Mouse (Mus musculus): ENCODE measurements around the gene Lef1.
A peak's percentile ranks its signal among the peaks of the same experiment; 100 is the strongest.

Gene Lef1

DNA sequence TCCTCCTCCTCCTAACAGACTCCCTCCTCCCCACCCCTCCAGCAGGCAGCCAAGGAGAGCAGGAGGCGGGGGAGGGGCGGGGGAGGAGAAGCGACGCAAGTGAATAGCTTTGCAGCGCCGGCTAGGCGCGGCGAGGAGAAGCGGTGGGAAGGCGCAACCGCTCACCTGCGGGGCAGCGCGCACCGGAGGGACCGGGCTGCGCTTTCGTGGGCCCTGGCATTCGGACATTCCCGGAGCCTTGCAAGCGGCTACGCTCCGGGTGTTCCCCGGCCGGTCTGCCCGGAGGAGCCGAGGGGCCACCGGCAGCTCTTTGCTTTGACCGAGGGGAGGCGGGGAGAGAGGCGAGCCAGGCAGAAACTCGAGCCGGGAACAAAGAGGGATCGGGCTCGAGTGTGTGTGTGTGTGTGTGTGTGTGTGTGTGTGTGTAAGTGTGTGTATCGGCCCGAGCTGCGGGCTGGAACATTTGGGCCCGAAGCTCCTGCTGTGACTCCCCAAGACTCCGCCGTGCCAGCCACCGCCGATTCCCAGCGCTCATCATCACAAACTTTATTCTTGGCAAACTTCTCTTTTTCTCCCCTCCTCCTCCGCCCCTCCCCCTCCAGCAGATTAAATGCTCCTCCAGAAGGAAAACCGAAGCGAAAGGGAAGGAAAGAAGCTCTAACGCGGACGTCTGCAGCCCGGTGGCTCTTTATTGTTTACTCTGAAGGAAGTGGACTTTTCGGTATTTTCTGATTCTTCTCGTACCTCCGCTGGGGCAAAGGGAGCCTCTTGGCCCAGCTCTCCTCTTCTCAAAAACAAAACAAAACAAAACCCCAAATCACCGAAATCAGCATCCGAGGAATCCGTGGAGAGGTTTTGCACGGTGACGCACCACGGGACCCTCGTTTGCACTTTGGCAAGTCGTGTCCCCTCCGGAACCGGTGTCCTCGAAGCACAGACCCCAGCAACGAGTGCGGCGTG is at the start of gene Lef1:
TSS of gene Lef1 (plus strand) at position 281 of the 960 bp plus-strand sequence.
- peak; percentile 72 for DNase-seq

DNA sequence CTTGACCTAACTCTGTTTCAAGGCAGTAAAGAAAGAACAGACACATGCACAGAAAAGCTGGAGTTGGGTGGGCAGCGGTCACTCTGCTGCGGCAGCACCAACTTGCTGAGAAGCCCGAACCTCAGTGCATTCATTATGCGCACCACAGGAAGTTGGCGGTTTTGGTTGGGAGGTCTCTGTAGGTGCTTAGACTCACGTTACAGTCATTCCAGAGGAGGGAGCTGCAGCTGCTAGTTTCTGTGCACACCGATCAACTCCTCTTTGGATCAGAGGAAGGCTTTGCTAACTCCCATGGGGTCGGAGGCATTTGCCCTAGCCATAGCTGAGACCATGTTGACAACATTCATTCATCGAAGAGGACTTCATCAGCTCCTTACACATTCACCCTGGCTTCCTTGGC is 45.3 kb upstream of the Lef1 start:
- DNase-seq: no peak

DNA sequence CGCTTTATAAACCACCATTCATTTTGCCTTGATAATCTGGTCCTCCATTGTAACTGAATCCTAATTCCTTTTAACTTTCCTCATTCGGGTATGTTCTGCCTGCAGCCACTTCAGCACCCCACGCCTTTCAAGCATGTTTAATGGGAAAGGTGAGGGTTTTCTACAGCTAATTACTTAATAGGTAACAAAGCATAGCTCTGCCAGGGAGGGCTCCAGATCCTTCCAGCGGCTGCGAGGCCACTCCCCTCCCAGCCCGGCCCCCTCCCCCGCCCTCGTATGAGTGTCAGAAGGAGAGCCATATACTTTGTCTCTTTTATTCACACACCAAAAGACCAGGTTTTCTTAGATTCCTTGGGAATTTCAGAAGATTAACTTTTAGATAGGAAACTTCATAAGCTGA is 44.1 kb upstream of the Lef1 start:
- peak; percentile 29 for DNase-seq

DNA sequence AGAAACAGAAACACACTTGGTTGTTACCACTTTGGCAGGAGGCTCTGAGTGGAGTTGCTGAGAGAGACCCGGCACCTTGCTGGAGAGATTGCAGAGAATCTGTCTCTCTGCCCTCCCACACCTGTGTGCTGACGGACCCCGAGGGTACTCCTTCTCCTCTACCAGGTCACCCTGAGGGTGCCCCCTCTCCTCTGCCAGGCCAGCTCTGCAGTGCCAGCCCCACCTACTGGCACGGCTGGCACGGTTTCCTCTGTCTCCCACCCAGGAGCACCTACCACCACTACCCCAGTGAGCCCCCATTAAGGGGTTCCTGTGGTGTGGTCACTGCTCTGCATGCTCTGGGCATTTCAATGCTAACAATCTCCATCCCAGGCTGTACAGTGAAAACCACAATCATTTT is 42.3 kb upstream of the Lef1 start:
- no peak for DNase-seq

DNA sequence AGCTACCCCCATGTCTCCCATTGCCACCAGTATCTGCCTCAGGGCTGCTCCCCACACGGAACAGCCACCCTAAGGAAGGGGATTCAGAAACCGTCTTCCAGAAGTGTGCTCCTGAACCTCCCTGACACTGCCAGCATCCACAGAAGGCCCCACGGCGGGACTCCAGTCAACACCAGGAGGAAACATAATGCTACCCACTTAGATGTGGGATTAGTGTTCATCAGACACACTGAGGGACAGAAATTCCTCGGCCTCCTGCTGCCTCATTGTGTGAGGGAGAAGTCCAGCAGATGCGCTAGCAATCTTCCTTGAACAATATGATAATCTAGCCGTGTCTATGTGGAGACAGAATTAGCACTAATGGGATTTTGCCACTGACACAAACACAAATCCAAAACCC is 40.1 kb upstream of the Lef1 start:
- DNase-seq: no peak

DNA sequence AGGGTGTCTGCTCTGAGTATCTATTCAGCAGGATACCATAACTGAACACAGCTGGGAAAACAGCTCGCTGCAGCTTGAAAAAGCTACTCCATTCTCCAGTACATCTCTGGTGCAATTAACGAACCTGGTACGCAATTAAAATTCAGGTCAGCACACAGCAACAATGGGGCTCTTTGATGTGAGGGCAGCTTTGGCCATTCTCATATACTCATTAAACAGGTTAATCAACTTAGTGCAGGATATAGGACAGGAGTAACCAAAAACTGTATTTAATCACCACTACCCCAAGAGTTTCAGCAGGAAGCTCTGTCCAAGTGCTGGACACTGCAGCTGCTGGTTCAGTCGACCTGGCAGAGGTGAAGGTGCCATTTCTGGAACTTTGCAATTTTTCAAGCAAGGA is 37.6 kb upstream of the Lef1 start:
- no peak for DNase-seq

DNA sequence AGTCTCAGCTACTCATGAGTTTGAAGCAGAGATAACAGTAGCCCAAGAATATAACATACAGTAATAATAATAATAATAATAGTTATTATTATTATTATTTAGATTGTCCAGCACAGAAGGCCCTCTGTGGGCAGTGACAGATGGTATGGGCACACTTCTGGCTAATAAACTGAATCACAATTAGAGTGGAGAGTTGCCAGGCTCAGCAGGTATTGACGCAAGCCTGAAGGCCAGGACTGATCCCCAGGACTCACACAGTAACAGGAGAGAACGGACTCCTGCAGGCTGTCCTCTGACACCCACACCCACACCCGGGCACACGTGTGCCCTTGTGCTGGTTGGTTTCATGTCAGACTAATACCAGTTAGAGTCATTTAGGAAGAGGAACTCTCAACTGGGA is 36.3 kb upstream of the Lef1 start:
- no peak for DNase-seq

DNA sequence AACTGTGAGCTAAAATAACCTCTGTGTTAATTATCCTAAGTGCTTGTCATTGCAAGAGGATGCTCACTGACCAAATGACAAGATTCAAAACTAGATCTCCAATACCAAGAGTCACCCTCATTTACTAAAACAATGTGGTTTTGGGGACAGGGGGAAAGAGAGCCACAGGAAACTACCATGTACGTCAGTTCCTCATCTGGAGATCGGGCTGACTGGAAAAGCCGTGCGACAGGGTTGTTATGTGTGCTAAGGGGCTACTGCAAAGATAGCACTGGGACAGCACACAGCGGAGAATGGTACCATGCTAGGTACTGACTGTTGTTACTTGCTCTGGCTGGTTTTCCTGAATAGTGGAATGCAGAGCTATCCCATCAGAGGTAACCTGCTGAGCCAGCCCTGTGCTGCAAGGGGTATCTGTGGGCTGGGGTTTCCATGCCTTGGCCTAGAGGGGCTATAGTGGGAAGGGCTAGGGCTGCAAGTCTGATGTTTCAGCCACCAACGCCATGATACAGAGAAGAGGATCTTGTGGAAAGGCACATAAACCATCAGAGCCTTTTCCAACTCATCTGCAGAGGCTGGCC is 32.1 kb upstream of the Lef1 start:
- DNase-seq: no peak

DNA sequence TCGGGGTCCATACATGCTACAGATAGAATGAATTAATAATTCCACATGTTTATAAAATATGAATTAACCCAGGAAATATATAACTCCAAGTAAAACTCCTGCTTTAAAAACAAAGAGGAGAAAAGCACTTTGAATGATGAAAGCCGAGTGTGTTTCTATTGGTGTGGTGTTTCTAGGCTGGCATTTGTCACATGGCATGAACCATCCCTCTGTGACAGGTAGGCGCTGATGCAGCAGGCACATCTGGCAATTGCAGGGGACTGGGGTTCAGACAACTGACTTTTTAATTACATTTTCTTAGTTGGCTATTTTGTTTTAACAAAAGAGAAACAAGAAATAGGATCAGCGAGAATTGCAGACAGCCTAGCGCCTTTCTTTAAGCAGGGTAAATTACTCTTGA is 31.6 kb upstream of the Lef1 start:
- DNase-seq: no peak

DNA sequence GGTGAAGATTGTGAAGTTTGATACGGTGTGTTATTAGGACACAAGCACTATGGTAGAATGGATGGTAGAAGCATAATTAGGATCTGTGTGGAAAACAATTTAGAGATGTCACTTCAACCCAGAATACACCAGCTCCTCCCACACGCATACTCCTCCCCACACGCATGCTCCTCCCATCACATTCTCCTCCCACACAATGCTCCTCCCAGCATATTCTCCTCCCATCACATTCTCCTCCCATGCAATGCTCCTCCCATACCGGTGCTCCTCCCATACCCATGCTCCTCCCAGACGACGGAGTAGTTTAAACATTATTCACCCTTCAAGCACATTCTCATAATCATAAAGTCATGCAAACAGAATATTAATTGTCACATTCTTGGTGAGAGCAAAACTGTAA is 26.5 kb upstream of the Lef1 start:
- no peak for DNase-seq

DNA sequence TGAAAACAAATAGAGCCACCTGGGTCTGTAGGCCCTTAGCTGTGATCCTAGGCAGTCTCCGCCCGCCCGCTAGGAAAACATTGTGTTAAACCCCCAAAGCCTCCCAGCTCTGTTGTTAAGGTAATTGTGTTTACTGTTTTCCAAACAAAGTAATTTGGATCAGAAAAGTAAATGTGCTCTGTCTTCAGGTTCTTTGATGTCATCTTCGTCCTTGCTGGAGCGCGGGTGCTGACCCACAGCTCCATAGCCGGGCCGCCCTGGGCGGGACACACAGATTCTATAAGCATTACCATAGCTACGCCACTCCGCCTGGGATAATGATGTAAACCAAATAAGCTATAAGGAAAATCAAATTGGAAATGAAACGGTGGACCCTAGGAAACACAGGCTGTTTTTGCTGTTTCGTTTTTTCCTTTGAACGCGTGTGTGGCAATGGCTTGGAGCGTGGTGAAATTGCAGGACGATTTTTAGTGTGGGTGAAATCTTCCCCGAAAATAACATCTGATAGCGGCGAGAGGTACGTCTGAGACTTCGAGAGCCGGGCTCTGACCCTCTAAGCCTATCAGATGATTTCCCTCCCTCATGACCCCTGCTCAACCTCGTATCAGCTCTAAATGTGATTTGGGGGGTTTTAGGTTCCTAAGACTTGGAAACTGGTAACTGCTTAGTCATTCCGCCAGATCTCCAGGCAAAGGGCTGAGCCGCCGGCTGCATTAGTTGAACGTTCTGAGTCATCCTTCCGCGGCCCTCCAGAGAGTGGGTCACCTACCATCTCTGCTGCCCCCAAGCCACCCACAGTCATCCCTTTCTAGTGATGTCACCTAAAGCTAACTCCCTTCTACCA is 25.3 kb upstream of the Lef1 start:
- no peak for DNase-seq

DNA sequence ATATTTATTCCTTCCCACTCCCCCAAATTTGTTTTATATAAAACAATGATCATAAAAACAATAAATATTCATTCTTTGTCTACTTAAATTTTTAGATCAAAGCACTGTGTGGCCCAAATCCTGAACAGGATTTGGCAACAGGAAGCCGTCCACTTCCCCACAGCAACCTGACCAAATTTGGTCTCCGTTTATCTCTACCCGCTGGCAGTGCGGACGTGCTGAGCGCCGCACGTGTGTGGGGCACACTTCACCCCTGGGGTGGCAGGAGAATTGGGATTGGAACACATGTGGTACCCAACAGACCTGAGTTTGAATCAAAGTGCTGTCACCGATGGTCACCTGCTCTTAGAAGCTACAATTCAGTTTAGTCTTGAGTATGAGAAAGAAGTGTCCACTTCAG is 24.3 kb upstream of the Lef1 start:
- no peak for DNase-seq

DNA sequence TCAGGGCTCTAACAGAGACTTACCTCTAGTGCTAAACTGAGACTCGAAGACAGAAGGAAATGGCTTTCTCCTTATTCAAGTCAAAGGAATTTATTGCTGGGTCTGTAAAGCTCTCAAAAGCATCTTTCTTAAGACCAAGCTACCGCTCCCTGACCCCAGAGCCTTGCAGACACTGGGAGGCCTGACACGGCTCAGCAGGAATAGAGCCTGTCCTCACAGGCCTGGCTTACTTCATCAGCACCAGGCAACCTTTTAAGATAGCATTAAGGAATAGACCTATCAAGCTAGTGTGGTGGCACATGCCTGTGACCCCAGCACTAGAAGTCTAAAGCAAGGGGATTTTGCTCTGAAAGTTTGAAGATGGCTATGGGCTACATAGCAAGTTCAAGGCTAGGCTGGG is 20.6 kb upstream of the Lef1 start:
- no peak for DNase-seq

DNA sequence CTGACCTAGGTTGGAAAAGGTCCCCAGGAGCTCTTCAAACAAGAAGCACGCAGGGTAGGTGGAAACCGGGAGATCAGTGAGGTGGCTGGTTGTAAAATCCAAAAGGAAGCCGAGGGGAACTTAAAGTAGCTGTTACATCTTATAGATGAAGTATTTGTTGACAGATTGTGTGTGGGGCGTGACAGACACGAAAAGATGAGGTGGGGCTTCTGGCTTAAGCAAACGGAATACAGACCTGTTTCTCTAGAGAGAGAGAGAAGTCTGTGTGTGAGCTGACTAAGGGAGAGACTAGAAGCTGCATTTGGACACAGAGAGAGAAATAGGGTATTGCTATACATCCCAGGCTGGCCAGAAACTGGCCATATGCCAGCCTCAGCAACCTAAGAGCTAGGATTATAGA is 18.2 kb upstream of the Lef1 start:
- no peak for DNase-seq

DNA sequence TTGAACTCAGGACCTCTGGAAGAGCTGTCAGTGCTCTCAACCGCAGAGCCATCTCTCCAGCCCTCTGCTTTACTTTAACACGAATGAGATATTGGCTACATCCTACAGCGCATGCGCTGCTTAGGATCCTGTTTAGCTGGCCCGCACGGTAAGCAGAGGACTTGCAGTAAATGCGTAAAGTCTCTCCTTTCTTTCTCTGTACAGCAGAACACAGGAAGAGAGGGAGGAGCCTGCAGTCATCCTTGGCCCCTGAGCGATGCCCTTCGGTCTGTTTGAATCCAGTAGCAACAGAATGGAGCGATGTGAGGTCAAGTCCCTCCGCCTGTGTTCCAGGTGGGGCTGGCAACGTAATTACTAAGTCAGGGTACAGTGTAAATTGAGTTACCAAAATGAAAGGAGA is 16.5 kb upstream of the Lef1 start:
- DNase-seq: no peak

DNA sequence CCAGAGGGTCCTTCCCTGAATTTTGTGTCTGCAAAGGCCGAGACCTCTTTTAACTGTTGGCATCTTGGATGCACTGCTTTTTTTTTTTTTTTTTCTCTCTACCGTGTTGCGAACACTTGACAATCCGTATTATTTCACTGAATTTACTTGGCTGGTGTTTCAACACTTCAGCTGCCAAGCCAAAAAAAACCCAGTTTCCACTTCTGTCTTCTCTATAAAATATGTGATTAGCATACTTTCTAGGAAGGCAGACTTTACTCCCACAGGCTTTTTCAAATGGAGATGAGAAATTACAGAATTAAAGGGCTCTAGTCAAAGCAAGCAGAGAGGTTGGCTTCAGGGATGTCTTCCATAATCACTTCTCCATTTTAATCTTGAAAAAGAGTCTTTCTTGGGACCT is 14.2 kb upstream of the Lef1 start:
- no peak for DNase-seq

DNA sequence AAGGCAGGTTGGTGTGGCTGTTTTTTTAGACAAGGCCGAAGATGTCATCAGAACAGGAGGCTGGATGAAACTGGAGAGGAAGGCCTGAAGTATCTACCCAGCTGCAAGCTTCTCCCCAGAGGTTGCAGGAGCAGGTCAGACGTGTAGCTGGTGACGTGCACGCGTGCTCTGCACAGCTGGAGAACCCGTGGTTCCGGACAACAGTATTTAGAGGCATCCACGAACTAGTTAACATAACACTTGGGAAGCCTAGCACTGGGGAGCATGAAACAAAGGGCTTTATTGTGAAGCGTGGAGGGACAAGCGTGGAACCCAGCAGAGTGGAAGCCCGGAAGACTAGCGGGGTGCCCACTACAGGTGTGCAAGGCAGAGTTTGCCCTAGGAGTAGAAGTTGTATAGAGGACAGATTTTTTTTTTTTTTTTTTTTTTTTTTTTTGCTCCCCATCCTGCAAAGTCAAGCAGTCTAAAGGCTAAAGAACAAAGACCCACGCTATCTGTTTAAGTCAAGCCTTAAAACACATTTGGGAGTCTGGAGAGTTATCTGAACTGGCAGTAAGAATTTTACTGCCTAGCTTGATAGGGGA is 8.0 kb upstream of the Lef1 start:
- no peak for DNase-seq

DNA sequence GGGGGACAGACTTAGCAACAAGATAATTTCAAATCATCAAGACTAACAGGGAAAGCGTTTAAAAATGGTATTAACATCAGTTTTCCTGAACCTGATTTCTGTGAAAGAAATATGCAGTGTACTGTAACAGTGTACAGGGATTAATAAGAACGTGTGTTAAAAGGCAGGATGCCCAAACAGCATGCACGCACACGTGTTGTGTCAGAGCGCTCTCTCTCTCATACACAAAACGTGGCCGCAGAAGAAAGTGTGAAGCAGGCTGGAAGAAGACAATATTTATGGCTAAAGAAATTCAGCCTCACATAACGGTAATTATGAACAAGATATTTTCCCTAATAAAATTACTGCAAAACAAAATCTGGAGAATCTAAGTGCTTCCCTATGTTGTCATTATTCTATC is 4.9 kb upstream of the Lef1 start:
- DNase-seq: no peak

DNA sequence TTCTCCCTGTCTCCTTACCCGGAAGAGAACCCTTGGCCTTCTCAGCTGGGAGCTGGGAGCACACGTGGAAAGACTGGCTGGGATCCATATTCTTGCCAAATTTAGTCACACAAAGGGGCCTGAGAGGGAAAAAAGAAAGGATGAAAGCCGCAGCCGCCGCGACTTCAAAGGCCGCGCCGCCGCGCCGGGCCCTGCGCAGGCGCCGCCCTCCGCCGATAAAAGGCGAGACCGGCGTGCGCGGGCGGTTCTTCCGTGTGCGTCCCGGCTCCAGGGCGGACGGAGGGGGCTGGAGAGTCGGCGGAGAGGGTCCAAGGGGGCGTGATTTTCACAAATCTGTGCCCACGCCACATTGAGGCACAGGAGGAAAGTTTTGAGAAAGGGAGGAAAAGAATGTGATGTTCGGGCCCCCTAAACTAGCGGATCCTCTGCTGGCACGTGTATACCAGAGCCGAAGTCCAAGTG is 4.3 kb upstream of the Lef1 start:
- peak; percentile 67 for DNase-seq

DNA sequence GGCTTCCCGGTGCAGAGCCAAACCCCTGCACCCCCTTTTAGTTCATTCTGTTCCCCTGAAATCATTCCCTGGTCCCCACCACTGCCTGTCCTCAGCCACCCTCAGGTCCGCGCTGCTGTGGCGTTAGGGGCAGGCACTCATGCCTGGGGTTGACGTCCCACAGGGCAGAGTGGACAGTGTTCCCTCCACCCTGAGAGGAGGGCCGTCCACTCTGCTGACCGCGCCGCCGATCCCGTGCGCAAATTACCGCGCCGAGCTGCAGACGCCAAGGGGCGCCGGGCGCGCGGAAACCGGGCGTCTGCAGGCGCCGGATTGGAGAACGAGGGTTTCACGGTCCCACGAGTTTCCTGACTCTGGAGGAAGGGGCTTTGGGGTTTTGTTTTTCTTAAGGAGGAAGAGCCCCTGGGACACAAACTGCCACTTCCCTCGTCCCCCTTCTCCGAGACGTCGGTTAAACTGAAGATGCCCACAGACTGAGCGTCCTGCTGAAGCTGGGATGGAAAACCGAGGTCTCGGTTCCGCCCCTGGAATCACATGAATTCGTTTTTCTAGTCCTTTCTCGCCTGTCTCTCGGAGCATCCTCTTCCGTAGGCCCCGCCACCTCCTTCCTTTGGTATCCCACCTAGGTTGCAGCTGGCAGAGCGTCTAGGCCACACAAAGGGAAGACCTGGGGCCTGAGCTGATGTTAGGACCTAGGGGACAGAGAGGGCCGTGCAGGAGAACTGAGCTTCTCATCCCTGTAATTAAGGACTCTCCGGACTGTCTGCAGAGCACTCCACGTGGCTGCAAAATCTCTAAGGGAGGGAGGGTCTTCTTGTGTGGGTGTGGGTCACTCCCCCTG is 3.6 kb upstream of the Lef1 start:
- DNase-seq: peak; percentile 37

DNA sequence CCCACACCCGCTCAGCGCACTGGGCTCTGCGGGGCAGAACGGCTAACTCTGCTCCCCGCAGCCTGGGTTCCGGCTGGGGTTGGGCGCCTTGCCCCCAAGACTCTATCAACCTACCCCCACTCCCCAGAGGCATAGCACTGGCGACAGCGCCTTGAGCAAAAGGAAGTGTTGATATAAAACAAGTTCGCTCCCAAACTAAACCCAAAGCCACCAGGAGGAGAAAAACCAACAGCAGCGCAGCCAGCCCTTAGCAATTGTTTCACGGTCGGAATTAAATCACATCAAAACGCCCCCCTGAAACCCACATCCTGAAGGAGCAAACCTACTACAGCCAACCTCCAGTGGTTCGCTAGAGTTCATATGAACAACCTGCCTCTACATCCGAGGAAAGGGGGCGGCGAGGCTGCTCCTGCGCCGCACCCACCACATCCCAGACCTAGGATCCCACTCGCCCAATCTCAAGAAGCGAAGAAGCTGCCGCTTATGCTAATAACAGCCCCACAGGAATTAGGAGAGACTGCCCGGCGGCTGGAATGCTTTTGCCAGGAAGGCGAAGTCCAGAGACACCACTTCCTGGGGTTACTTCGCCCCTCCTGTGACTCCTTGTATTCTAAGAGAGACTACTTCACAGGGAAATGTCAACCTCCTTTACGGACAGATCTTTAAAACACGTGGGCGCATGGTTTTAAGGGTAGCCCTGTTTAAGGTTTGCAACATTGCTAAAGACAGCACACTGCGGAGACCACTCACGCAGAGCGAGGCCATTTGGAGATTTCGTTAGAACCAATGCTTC is 2.8 kb upstream of the Lef1 start:
- DNase-seq: peak; percentile 21

Measured in kidney, postnatal 10 days (tissue).